Mouse (Mus musculus) WW6 (cell line): ENCODE measurements at regions not wholly inside any gene's neighbourhood (a gene's known extent, or its start where the extent isn't known, plus 50 kb on each side); places are given as distances from the start of the nearest gene placed in this dataset.
A peak's percentile ranks its signal among the peaks of the same experiment; 100 is the strongest.

Experiments used
- DNase-seq: peaks from one replicate; pipeline ENCODE4 v3.0.0-alpha.2; 2013; ENCODE audit warnings: low read depth, low spot score

GRCm38 (mm10) chr14:106924026-106924425 is 818.0 kb downstream of the Trim52 start:
- DNase-seq = no peak

GRCm38 (mm10) chr14:106924443-106924842 is 818.4 kb downstream of the Trim52 start:
- no peak for DNase-seq

GRCm38 (mm10) chr14:106945261-106945660 is 839.3 kb downstream of the Trim52 start:
- DNase-seq = no peak

GRCm38 (mm10) chr14:106977958-106978357 is 872.0 kb downstream of the Trim52 start:
- no peak for DNase-seq

GRCm38 (mm10) chr14:106980752-106981151 is 874.8 kb downstream of the Trim52 start:
- peak; percentile 58 for DNase-seq

- no peak for DNase-seq
Measured at GRCm38 (mm10) chr14:106997565-106998279, 891.7 kb downstream of the Trim52 start.

- no peak for DNase-seq
Measured at GRCm38 (mm10) chr14:107004981-107005380, 899.0 kb downstream of the Trim52 start.

- no peak for DNase-seq
Measured at GRCm38 (mm10) chr14:107009617-107010016, 903.6 kb downstream of the Trim52 start.

- no peak for DNase-seq
Measured at GRCm38 (mm10) chr14:107033807-107034206, 927.8 kb downstream of the Trim52 start.

- DNase-seq = no peak
Measured at GRCm38 (mm10) chr14:107051946-107052551, 946.1 kb downstream of the Trim52 start.

- no peak for DNase-seq
Measured at GRCm38 (mm10) chr14:107068592-107068991, 962.6 kb downstream of the Trim52 start.

- no peak for DNase-seq
Measured at GRCm38 (mm10) chr14:107080407-107080806, 974.4 kb downstream of the Trim52 start.
